Mouse (Mus musculus) spleen, adult 10 weeks (tissue): ENCODE measurements around the gene Gm21974. TPM values are rescaled to one million over a fixed set of nuclear protein-coding genes. Genes with fewer than 3 reads are reported as not detected.

Experiments
- polyA plus RNA-seq: library from polyadenylated mRNA; stranded (reverse); fragments of 350-450 nt; fragmentation: Illumina TruSeq; extraction: RNeasy Lipid Tissue Mini Kit (QIAGEN cat#74804); gene quantifications from one replicate; pipeline ENCODE4 v1.2.3, GENCODE M21; 2015; ENCODE audit warnings: low replicate concordance; ENCODE audit not compliant: insufficient read depth

Gm21974 gene
- not detected for polyA plus RNA-seq

DNA sequence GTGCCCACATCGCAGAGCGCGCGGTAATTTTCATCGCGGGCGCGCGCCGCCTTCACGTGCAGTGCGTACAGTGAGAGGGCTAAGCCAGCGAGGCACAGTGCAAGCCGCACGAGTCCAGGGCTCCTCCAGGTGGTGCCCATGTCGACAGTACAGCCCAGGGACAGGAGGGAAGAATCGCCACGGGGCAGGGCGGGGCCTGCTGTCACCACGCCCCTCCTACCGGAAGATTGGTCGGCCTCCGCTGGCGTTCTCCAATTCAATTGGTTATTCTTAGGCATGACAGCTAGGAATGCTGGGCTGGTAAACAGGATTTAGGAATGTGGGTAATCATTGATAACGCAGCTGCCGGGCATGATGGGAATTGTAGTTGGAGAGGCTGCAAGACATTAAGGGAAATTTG lies at the start of gene Gm21974, which contains the start of gene Vkorc1:
Gene Gm21974, minus strand, starts transcription at position 13 of the 400 bp plus-strand sequence.
Gene Vkorc1, minus strand, starts transcription at position 176 of the 400 bp plus-strand sequence.

DNA sequence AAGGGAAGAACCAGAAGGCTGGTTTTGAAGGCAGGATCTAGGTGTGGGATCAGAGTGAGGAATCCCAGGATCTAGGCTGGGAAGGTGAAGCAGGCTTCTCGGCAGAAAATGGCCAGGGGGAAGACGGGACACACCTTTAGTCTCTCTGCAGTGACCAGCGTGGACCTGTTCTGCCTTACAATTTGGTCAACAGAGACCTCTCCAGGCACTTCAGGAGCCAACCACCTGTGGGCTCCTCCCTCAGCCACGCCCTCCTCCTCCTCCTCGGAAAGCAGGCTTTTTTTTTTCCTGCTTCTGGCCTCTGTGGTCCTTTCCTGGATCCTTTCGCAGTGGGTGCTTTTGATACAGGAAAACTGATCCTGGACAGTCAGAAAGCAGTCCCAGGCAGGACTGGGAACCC lies 34.7 kb upstream of the Gm21974 start, which contains the start of gene Prss8:
Gene Prss8, minus strand, starts transcription at position 182 of the 400 bp plus-strand sequence.

DNA sequence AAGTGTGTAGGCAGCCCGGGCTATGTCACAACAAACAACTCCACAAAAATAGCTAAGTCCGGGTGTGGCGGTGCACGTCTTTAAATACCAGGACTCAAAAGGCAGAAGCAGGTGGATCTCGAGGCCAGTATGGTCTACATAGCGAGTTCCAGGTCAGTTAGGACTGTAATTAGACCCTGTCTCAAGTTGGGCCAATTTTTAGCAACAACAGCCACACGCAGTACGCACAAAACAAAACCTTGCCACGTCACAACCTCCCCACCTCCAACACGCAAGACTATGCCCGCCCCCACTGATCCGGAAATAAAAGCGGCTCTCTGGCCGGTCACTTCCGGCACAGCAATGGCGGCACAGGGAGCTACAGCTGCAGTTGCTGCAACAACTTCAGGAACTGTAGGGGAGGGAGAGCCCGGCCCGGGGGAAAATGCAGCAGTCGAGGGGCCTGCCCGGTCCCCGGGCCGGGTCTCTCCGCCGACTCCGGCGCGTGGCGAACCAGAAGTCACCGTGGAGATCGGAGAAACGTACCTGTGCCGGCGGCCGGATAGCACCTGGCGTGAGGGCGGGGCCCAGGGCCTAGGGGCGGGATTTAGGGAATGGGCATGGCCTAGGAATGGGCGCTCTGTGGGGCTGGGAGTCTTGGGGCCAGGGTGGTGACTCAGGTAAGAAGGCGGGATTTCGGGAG lies 17.1 kb upstream of the Gm21974 start, which contains the start of gene Kat8:
Gene Kat8, plus strand, starts transcription at position 327 of the 682 bp plus-strand sequence.

DNA sequence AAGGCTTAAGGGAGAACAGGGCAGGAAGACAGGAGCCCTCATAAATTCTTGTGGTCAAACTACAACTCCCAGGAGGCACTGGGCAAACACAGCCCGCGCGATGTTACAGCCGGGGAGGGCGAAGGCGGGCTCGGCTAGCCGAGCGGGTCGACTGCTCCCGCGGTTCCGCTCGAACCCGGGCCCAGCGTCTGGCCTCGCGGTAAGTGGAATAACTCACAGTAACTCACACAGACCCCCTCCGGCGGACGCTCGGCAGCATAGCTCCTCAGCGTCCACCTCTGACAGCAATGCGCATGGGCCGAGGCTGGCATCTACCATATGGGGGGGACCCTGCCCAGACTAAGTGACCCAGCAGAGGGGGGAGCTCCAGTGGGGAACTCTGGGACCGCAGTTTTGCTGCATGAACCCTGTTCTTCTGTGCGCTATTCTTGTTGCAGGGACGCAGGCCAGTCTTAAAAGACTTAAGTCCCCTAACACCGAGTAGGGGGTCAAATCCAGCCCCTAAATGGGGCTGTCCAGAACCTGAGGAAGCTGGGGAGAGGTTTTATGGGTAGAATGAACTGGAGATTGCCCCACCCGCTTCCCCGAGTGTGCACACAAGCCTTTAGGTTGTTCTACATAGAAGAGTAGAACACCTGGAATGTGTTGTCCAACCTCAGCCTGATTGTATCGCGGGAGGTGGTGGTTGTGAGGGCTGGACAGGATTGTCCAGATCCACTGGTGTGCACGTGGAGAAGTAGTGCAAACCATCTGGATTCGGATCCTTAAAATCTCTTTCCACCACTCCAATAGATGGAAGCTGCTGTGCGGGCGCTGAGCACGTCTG lies 8.9 kb upstream of the Gm21974 start, which contains the start of gene Bckdk:
Gene Bckdk, plus strand, starts transcription at position 112 of the 826 bp plus-strand sequence.

DNA sequence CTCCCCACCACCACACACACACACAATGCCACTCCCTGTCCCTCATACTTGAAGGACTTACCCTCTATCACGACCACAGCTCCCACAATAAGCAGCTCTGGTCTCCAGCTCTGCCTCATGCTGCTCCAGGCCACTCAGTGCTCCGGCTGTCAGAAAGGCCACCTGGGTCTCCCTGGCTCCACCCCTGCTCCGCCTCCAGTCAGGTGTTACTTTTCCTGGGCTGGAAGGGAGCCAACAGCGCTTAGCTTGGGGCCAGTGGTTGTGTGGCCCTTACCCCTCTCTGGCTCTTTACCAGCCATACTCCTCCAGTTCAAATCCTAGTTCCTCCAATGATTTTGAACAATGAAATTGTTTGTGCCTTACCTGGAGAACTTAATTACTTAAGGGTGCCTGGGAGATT lies 4.5 kb downstream of the Gm21974 start, which contains the start of gene Prss53:
Gene Prss53, minus strand, starts transcription at position 173 of the 400 bp plus-strand sequence.

DNA sequence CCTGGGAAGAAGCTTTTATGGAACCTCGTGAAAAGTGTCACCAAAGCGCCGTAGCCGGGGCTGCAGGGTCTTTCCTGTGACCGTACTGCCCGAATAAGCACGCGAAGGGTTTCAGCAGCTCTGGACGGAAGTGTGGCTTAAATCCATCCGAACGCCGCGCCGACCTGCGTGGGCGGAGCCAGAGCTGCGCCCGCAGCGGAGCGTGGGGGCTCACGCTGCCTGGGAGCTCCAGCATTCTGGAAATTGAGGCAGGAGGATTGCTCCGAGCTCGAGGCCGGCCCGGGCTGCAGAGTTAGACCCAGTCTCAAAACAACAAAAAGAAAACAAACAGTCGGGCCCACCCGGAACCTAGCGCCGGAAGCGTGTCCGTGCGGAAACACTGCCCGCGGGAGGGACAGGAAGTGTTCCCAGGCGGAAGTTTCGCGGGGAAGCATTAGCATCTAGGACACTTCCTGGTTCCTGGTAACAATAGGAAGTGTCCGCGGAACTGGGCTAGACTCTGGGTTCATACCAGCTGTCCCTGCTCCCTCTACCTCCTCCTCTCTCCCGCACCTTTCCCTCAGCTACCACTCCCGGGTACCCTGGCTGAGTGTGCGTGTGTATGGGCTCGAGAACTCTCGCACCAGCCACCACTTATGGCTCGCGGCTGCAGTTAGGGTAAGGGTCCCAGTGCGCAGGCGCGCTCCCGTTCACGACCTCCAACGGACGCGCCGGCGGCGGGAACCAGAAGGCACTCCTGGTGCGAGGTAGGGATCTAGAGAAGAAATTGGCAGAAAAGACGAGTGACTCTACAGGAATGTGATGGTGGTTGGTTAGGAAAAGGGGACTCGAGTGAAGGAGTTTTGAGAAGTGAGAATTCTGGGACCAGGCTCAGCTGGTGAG lies 18.5 kb downstream of the Gm21974 start, which contains the start of gene Zfp668:
Gene Zfp668, minus strand, starts transcription at position 362 of the 882 bp plus-strand sequence.

DNA sequence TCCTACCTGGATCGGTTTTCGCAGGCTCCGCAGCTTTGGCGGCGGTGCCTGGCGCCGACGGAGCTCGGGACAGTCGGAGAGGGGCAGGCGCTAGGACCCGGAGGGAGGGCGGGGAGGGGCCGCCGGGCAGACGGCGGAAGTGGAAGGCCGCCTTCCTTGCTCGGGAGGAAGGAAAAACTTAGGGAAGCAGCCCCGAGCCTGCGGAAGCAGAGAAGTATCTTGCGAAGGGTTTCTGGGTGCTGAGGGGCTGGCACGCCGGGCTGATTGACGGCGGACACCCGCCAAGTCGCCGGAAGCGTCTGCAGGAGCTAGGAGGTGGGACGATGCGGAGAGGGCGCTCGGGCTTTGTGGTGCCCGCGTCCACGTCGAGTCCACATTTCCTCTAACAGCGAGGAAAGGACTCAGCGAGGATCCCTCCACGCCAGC lies 19.2 kb downstream of the Gm21974 start, which contains the start of gene Zfp646:
Gene Zfp646, plus strand, starts transcription at position 181 of the 426 bp plus-strand sequence.

Other genes starting within 250 kb of the Gm21974 start
- gene Bcl7c, start 186.5 kb downstream of the Gm21974 start, polyA plus RNA-seq: 8.0 TPM
- not detected for gene Ctf1, start 182.7 kb downstream of the Gm21974 start, polyA plus RNA-seq
- not detected for gene Ctf2, start 163.3 kb downstream of the Gm21974 start, polyA plus RNA-seq
- gene Fbxl19, start 150.9 kb downstream of the Gm21974 start, polyA plus RNA-seq: 6.2 TPM
- 32.6 TPM for gene Orai3, start 125.6 kb downstream of the Gm21974 start, polyA plus RNA-seq
- gene Setd1a, start 118.8 kb downstream of the Gm21974 start, polyA plus RNA-seq: 28.5 TPM
- not detected for gene Gm49388, start 109.8 kb downstream of the Gm21974 start, polyA plus RNA-seq
- gene Hsd3b7, start 94.8 kb downstream of the Gm21974 start, polyA plus RNA-seq: 14.7 TPM
- 96.9 TPM for gene Stx4a, start 71.2 kb downstream of the Gm21974 start, polyA plus RNA-seq
- gene Stx1b, start 70.9 kb downstream of the Gm21974 start, polyA plus RNA-seq: 1.5 TPM
- 37.8 TPM for gene Zfp646, start 19.2 kb downstream of the Gm21974 start, polyA plus RNA-seq
- 4.0 TPM for gene Zfp668, start 18.6 kb downstream of the Gm21974 start, polyA plus RNA-seq
- 0.25 TPM for gene Prss53, start 4.5 kb downstream of the Gm21974 start, polyA plus RNA-seq
- gene Vkorc1, start 163 bp upstream of the Gm21974 start, polyA plus RNA-seq: 52.3 TPM
- 16.3 TPM for gene Bckdk, start 8.6 kb upstream of the Gm21974 start, polyA plus RNA-seq
- 55.2 TPM for gene Kat8, start 17.1 kb upstream of the Gm21974 start, polyA plus RNA-seq
- not detected for gene Prss8, start 34.6 kb upstream of the Gm21974 start, polyA plus RNA-seq
- gene Prss36, start 51.3 kb upstream of the Gm21974 start, polyA plus RNA-seq: 1.6 TPM
- 960 TPM for gene Fus, start 72.0 kb upstream of the Gm21974 start, polyA plus RNA-seq
- gene Pycard, start 98.4 kb upstream of the Gm21974 start, polyA plus RNA-seq: 39.8 TPM
- 0.18 TPM for gene Trim72, start 108.5 kb upstream of the Gm21974 start, polyA plus RNA-seq
- 22.2 TPM for gene Itgam, start 167.2 kb upstream of the Gm21974 start, polyA plus RNA-seq
- 2.1 TPM for gene Gm49368, start 167.2 kb upstream of the Gm21974 start, polyA plus RNA-seq
- gene Itgax, start 234.1 kb upstream of the Gm21974 start, polyA plus RNA-seq: 99.5 TPM